Mouse (Mus musculus): ENCODE results near the gene Mbtd1. TPM values are rescaled to one million over a fixed set of nuclear protein-coding genes. Genes with fewer than 3 reads are reported as not detected.
A peak's percentile ranks its signal among the peaks of the same experiment; 100 is the strongest.

Mbtd1 gene
- polyA plus RNA-seq, 1 experiment, result 155 TPM

GRCm38 (mm10) chr11:93987026-93987425 is 101.4 kb downstream of the Mbtd1 start:
- Histone ChIP-seq H3K9ac (ENCODE audit: low read depth, poor library complexity, severe bottlenecking) (no peak overlapping the region), H3K27me3 (ENCODE audit: control insufficient read depth, insufficient read depth, low read length, poor library complexity, severe bottlenecking) (no peaks in the 10 kb centered on the region), H3K4me3 (ENCODE audit: low read depth, low read length) (no peak overlapping the region), H3K36me3 (ENCODE audit: control insufficient read depth, insufficient read depth, low read length, poor library complexity, severe bottlenecking) (no peaks in the 10 kb centered on the region), H3K9me3 (replicated peaks; ENCODE audit: control insufficient read depth, insufficient read depth, low read length, poor library complexity, severe bottlenecking) (no peaks in the 10 kb centered on the region), H3K27ac (ENCODE audit: insufficient read depth, low read length) (no peak overlapping the region), H3K4me1 (ENCODE audit: control insufficient read depth, insufficient read depth, low read length) (peaks cover 2% of the 10 kb centered on the region)
- TF ChIP-seq POLR2A (IDR thresholded peaks at IDR 0.05; ENCODE audit: insufficient read depth, low read length) (no peak), CTCF (IDR thresholded peaks at IDR 0.05; ENCODE audit: low read depth, low read length) (no peak), EP300 (IDR thresholded peaks at IDR 0.05; ENCODE audit: insufficient read depth, low read depth, low read length) (no peak)

GRCm38 (mm10) chr11:93987625-93988327 is 102.1 kb downstream of the Mbtd1 start:
- Histone ChIP-seq H3K4me1 (ENCODE audit: control insufficient read depth, insufficient read depth, low read length) (peaks cover 2% of the 10 kb centered on the region), H3K27me3 (ENCODE audit: control insufficient read depth, insufficient read depth, low read length, poor library complexity, severe bottlenecking) (no peaks in the 10 kb centered on the region), H3K9me3 (replicated peaks; ENCODE audit: control insufficient read depth, insufficient read depth, low read length, poor library complexity, severe bottlenecking) (no peaks in the 10 kb centered on the region), H3K9ac (ENCODE audit: low read depth, poor library complexity, severe bottlenecking) (no peak overlapping the region), H3K36me3 (ENCODE audit: control insufficient read depth, insufficient read depth, low read length, poor library complexity, severe bottlenecking) (no peaks in the 10 kb centered on the region), H3K27ac (ENCODE audit: insufficient read depth, low read length) (no peak overlapping the region), H3K4me3 (ENCODE audit: low read depth, low read length) (no peak overlapping the region)
- TF ChIP-seq POLR2A (IDR thresholded peaks at IDR 0.05; ENCODE audit: insufficient read depth, low read length), result no peak
- no peak for TF ChIP-seq EP300 (IDR thresholded peaks at IDR 0.05; ENCODE audit: insufficient read depth, low read depth, low read length)

- H3K27me3 ChIP-seq (ENCODE audit: control insufficient read depth, insufficient read depth, low read length, poor library complexity, severe bottlenecking), result no peaks in the 10 kb centered on the region
- TF ChIP-seq POLR2A (IDR thresholded peaks at IDR 0.05; ENCODE audit: insufficient read depth, low read length) (no peak), CTCF (IDR thresholded peaks at IDR 0.05; ENCODE audit: low read depth, low read length) (no peak), EP300 (IDR thresholded peaks at IDR 0.05; ENCODE audit: insufficient read depth, low read depth, low read length) (no peak)
- H3K27ac ChIP-seq (ENCODE audit: insufficient read depth, low read length), result peak overlapping the region; percentile 31; the same call in 1 of the 2 replicates
- no peaks in the 10 kb centered on the region for H3K36me3 ChIP-seq (ENCODE audit: control insufficient read depth, insufficient read depth, low read length, poor library complexity, severe bottlenecking)
- no peak overlapping the region for H3K9ac ChIP-seq (ENCODE audit: low read depth, poor library complexity, severe bottlenecking)
- peaks cover 2% of the 10 kb centered on the region for H3K4me1 ChIP-seq (ENCODE audit: control insufficient read depth, insufficient read depth, low read length)
- no peak overlapping the region for H3K4me3 ChIP-seq (ENCODE audit: low read depth, low read length)
- no peaks in the 10 kb centered on the region for H3K9me3 ChIP-seq (replicated peaks; ENCODE audit: control insufficient read depth, insufficient read depth, low read length, poor library complexity, severe bottlenecking)
Measured at GRCm38 (mm10) chr11:93988328-93989062, 102.8 kb downstream of the Mbtd1 start.

- Histone ChIP-seq H3K27ac (ENCODE audit: insufficient read depth, low read length) (peak overlapping the region; percentile 90), H3K4me3 (ENCODE audit: low read depth, low read length) (peak overlapping the region; percentile 99; the same call in 1 of the 2 replicates), H3K36me3 (ENCODE audit: control insufficient read depth, insufficient read depth, low read length, poor library complexity, severe bottlenecking) (no peaks in the 10 kb centered on the region), H3K9me3 (replicated peaks; ENCODE audit: control insufficient read depth, insufficient read depth, low read length, poor library complexity, severe bottlenecking) (no peaks in the 10 kb centered on the region), H3K4me1 (ENCODE audit: control insufficient read depth, insufficient read depth, low read length) (peaks cover 2% of the 10 kb centered on the region), H3K27me3 (ENCODE audit: control insufficient read depth, insufficient read depth, low read length, poor library complexity, severe bottlenecking) (no peaks in the 10 kb centered on the region), H3K9ac (ENCODE audit: low read depth, poor library complexity, severe bottlenecking) (peak overlapping the region; percentile 92)
- no peak for TF ChIP-seq EP300 (IDR thresholded peaks at IDR 0.05; ENCODE audit: insufficient read depth, low read depth, low read length)
- TF ChIP-seq CTCF (IDR thresholded peaks at IDR 0.05; ENCODE audit: low read depth, low read length), result no peak
- TF ChIP-seq POLR2A (IDR thresholded peaks at IDR 0.05; ENCODE audit: insufficient read depth, low read length), result no peak
Measured at GRCm38 (mm10) chr11:93994531-93994930, 108.9 kb downstream of the Mbtd1 start.

GRCm38 (mm10) chr11:93995111-93995719 is 109.6 kb downstream of the Mbtd1 start:
- peaks cover 2% of the 10 kb centered on the region for H3K4me1 ChIP-seq (ENCODE audit: control insufficient read depth, insufficient read depth, low read length)
- H3K36me3 ChIP-seq (ENCODE audit: control insufficient read depth, insufficient read depth, low read length, poor library complexity, severe bottlenecking), result no peaks in the 10 kb centered on the region
- peak overlapping the region; percentile 92 for H3K9ac ChIP-seq (ENCODE audit: low read depth, poor library complexity, severe bottlenecking)
- TF ChIP-seq EP300 (IDR thresholded peaks at IDR 0.05; ENCODE audit: insufficient read depth, low read depth, low read length) (no peak), POLR2A (IDR thresholded peaks at IDR 0.05; ENCODE audit: insufficient read depth, low read length) (no peak), CTCF (IDR thresholded peaks at IDR 0.05; ENCODE audit: low read depth, low read length) (no peak)
- no peaks in the 10 kb centered on the region for H3K9me3 ChIP-seq (replicated peaks; ENCODE audit: control insufficient read depth, insufficient read depth, low read length, poor library complexity, severe bottlenecking)
- H3K4me3 ChIP-seq (ENCODE audit: low read depth, low read length), result peak overlapping the region; percentile 99
- H3K27ac ChIP-seq (ENCODE audit: insufficient read depth, low read length), result peak overlapping the region; percentile 90
- H3K27me3 ChIP-seq (ENCODE audit: control insufficient read depth, insufficient read depth, low read length, poor library complexity, severe bottlenecking), result no peaks in the 10 kb centered on the region

Measured in ES-Bruce4 (cell line).